Mouse (Mus musculus) heart, postnatal 10 days (tissue): ENCODE results near the gene Ctnnd2. TPM values are rescaled to one million over a fixed set of nuclear protein-coding genes. Genes with fewer than 3 reads are reported as not detected.
A peak's percentile ranks its signal among the peaks of the same experiment; 100 is the strongest.

Source experiments
- DNase-seq, 2 experiments: peaks; one replicate each; pipeline ENCODE4 v3.0.0; 2021
- intact Hi-C: fragments of 180-260 bp; cut with DNase I; formaldehyde crosslinking; loops from one replicate; pipeline ENCODE4 v1.15.1; 2025
- total RNA-seq, 2 experiments: library from RNA; stranded (reverse); gene quantifications; 2 replicates each; pipeline ENCODE4 v1.2.3; 2021

Gene Ctnnd2
- total RNA-seq, 2 experiments from 2014 or later, result 0.14 to 0.27 TPM

- intact Hi-C loops, result no loop called here
- DNase-seq, result no peak
These were observed 850.1 kb downstream of the Ctnnd2 start for GRCm38 (mm10) chr15:31022497-31022896.

GRCm38 (mm10) chr15:31023766-31024165 lies 851.4 kb downstream of the Ctnnd2 start:
- no peak for DNase-seq
- intact Hi-C loops, result no loop called here

- intact Hi-C loops, result no loop called here
- no peak for DNase-seq
These were observed 855.2 kb downstream of the Ctnnd2 start for GRCm38 (mm10) chr15:31027448-31028230.

GRCm38 (mm10) chr15:31044983-31045382 lies 872.6 kb downstream of the Ctnnd2 start:
- peak; percentile 6 to 20 for DNase-seq
- intact Hi-C loops, result no loop called here

DNA sequence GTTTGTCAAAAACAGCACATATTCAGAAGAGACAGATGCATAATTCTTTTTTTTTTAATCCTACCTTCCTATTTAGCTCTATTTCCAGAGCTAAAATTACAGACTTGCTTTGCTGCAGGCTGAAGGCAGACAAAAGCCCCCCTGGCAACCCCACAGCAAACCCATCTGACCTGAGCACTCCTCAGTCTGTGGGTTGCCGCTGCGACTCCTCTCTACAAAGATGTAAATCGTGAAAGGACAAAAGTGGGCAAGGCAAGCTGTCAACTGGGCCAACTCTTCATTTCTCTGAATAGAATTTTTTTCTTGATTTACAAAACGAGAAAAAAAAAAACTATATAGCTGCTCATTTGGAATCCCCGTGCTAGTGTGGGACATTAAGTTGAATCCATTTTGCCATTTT lies 879.1 kb downstream of the Ctnnd2 start:
- intact Hi-C loops, result no loop called here
- DNase-seq, result no peak

- intact Hi-C loops, result no loop called here
These were observed 883.8 kb downstream of the Ctnnd2 start for GRCm38 (mm10) chr15:31056145-31056544.

DNA sequence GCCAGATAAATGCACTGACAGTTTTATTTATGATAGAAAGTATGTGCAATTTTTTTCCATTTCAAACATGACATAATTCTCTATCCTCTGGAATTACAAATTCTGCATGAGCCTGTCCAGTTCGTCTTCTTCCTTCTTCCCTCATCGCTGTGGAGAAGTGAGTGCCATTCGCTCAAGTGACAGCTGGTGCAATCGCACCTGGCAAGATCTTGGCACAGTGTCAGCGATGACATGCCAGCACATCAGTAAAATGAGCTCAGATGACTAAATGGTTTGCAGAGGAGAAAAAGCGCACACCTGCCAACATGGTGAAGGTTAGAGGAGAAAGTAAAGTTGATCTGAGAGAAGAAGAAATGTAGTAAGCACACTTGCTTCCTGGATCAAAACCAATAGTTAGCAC lies 885.9 kb downstream of the Ctnnd2 start:
- DNase-seq, result no peak
- intact Hi-C loops, result no loop called here

More at GRCm38 (mm10) chr15:31056145-31056544, 883.8 kb downstream of the Ctnnd2 start:
- no peak for DNase-seq

GRCm38 (mm10) chr15:31063734-31064133 lies 891.3 kb downstream of the Ctnnd2 start:
- DNase-seq, result no peak
- intact Hi-C loops, result no loop called here

- no peak for DNase-seq
- intact Hi-C loops, result no loop called here
These were observed 895.7 kb downstream of the Ctnnd2 start for GRCm38 (mm10) chr15:31068127-31068526.

DNA sequence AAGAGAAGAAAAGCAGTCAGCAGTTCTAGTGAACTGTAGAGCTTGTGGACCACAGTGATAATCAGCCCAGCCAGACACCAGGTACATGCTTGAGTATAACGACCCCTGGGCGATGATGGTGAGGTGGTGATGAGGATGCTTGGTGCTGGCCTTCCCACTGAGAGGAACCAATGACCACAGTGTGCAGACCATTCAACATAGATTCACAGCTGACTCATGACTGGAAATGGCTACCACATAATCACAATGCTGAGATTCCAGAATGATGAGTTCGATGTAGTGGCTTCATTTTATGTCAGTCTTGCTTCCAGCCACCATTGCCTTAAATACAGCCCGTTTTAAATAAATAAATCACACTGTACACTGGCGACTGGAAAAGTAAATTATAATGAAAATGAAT lies 897.9 kb downstream of the Ctnnd2 start:
- intact Hi-C loops, result no loop called here
- no peak for DNase-seq
